Mouse (Mus musculus): ENCODE measurements around the gene Actr5.
A peak's percentile ranks its signal among the peaks of the same experiment; 100 is the strongest.

The Actr5 gene

DNA sequence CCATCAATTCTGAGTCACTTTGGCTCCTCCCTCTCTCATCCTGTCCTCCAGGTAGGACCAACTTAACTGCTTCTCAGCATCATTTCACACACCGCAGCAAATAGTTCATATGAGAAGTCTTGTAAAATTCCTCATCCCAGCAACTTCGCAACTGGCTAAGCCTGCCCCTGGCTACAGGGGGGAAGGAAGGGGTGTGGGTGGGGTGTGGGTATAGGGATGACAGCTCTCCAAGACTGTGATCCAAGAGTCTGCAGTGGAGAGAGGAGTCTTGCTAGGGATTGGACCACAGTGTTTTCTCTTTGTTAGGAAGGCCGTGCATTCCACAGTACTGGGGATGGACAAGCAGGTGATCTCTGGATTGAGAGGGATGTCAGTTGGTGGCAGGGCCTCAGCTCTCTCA, 60.2 kb downstream of the Actr5 start:
- no peak for DNase-seq (ENCODE audit: low spot score in 2 of 2)

DNA sequence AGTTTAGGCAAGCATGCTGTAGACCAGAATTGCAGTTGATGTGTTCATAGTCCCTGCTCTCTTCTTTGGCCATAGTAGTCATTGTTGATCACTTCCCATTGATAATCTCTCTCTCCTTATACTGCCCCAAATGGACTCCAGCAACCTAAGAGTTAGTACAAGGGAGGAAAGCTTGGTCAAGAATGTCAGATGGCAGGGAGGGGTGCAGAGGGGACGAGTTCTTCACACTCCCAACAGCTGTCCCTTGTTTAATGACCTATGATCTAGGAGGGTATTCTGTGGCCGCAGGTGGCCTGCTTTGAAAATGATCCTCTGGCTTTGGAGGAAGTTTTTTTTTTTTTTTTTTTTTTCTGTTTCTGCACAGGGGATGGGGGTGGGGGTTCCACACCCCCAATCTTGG, 61.7 kb downstream of the Actr5 start:
- no peak for DNase-seq (ENCODE audit: low spot score in 2 of 2)

DNA sequence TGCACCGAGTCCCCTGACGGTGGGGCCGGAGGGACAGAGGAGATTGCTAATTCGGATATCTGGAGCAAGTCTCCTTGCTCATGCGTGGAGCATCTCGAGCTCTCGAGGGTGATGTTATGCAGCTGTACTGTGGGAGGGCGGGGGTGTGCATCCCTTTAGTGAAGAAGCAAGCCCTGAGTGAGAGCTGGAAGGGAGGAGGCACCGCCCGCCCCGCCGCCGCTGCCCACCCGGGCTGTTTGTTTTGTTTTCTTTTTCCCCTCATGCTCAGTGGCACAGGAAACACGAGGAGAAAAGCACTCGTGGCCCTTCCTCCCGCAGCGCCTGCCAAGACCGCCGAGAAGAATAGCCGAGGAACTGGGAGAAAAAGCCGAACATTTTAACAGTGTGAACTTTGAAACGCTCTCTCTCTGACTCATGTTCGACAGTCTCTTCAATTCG, 63.1 kb downstream of the Actr5 start:
- DNase-seq (ENCODE audit: low spot score in 2 of 2) = peak; percentile 89 to 92

All from right cerebral cortex, adult 2 months (tissue).